Mouse (Mus musculus) urinary bladder, adult 18-20 months (tissue): ENCODE measurements around the gene Clps.

ENCODE experiments used
- DNase-seq, 2 experiments: peaks; one replicate each; pipeline ENCODE4 v3.0.0; 2022; ENCODE audit warnings: low spot score in 2 of 2, mixed read lengths in 2 of 2

The Clps gene

GRCm38 (mm10) chr17:28518615-28519071 is 41.9 kb downstream of the Clps start:
- no peak for DNase-seq

- DNase-seq: peak; percentile 82 to 90
Observed at GRCm38 (mm10) chr17:28517956-28518614, 42.5 kb downstream of the Clps start.

DNA sequence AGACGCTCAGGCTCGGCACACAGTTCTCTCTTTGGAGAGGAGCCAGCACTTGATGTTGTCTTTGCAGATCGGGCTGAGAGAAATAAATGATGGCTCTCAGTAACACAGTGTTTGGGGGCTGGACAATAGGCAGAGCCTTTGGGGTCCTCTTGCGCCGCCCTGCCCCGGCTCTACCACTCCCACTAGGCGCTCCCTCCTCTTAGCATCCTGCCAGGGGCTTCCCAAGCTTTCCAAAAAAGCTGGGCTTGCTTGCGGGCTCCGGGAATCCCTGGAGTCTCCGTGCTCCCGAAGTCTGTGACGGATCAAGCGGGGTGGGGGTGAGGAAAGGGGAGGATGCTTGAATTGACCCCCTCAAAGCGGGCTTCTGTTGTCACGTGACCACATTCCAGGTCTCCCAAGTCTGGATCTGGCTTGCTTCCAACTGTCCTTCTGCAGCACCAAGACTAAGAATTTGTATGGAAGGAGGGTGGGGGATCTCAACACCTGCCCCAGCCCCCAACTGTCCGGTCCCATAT is 43.1 kb downstream of the Clps start, which contains the start of gene Fkbp5:
Gene Fkbp5 (minus strand): TSS at position 87 of the 515 bp plus-strand sequence.
- peak in 1 of 2 experiments; percentile 84 for DNase-seq

DNA sequence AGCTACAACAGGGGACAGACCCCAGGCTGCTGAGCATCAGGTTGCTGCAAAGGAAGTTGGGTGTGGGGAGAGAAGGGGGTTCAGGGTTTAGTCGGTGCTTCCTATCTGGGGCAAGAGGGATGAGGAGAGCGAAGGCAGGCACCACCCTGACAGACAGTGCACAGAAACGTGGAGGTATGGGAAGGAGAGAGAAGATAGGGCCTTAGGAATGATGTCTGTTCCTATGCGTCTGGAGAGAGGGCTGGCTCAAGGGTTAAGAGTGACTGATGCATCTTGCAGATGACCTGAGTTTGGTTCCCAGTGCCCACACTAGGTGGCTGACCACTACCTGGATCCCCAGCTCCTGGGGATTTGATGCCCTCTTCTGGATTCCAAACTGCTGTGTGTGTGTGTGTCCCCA is 43.7 kb downstream of the Clps start:
- no peak for DNase-seq

DNA sequence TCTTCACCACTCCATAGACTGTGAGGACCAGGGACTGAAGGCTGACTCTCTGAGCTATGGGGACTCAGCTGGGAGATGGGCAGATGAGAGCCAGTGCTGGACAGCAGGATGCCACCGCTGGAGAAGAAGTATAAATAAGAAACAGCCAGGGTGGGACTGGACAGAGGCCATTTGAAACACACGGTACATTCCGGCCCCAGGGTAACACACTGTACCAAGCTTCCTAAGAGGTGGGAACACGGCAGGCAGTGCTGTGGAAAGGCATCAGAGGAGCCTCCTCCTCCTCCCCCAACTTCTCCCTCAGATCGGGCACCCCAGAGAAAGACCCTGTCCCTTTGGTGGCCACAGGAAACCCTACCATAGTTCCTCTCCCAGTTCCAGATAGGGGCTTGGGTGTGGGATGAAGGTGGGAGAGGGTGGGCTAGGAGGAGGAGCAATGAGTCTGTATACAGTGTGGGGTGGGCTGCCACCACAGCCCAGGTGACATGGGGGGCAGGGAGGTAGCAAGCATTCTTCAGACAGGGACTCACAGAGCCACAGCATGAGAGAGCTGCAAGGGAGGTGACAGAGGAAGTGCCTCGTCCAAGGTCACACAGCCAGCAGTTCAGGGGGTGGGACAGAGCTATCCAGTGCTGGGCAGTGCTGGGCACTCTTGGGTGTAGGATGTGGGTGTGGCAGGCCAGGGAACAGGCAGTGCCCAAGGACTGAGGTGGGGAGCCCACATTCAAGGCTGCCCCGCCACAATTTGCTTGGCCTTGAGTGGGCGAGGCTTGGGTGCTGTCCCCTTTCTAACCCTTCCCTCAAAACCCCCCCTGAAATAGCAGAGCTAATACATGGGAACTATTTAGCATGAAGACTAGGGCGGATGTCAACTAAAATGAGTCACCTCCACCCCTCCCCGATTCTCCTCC is 44.9 kb downstream of the Clps start:
- peak in 1 of 2 experiments; percentile 68 for DNase-seq

DNA sequence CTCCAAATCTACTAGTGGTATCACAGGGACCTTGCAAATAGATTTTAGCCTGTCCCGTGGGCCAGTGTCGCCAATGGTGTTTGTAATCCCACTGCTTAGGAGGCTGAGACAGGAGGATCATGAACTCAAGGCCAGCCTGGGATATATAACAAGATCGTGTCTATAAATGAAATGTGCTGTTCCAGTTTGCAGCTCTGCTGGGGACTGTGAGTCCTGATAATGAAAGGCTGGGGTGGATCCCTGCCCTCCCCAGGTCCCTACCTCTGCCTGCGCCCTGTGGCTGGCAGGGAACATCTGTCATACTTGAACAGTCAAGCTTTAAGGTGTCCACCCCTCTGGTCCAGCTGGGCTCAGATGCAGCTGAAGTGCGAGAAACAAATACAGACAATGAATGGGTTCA is 46.0 kb downstream of the Clps start:
- no peak for DNase-seq

GRCm38 (mm10) chr17:28513844-28514243 is 46.7 kb downstream of the Clps start:
- DNase-seq: no peak

GRCm38 (mm10) chr17:28513337-28513736 is 47.2 kb downstream of the Clps start:
- DNase-seq: no peak

- peak in 1 of 2 experiments; percentile 81 for DNase-seq
Observed at GRCm38 (mm10) chr17:28512696-28513095, 47.9 kb downstream of the Clps start.

- DNase-seq: no peak
Observed at GRCm38 (mm10) chr17:28511616-28512541, 48.7 kb downstream of the Clps start.

DNA sequence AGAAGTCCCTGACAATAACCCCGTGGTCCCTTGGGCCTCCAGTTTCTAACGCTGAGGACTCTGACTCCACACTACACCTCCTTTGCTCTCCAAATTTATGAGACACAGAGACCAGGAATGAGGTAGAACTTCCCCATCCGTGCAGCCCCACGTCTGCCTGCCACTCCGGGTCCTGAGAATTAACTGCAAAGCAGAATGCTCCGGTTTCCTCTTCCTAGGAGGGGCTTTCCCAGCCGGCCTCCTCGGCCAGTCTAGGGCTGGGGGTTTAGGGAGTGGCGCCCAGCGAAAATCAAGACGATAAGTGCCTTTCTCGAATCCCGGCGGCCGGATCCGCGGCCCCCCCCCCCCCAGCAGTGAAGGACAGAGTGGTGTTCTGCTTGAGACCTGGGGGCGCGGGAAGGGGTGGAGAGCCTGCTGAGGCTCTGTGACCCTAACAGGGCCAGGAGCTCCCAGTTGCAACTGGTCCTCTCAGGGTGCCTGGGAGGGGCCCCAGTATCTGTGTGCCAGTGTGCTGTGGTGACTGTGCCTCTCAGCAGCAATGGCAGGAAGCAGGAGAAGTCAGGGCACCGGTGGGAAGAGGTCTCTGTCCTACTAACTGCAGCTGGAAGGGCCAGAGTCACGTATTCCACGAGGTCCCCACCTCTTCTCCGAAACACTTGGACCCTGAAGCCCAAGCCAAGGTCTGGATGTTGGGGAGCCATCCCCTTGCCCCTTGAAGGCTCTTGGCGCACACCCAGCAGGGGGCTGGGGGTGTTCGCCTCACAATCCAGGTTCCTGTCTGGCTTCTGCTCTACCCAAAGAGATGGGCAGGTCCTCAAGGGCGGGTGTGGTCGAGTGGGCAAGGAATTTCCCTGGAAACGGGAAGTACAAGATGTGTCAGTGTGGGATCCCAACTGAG is 49.9 kb downstream of the Clps start:
- no peak for DNase-seq
